ENCODE assay signal across 14 mouse cellular contexts in genomic region chr6:108252565-108253360, GRCm38 (mm10). TPM values are rescaled to one million over a fixed set of nuclear protein-coding genes. Genes with fewer than 3 reads are reported as not detected.
A peak's percentile ranks its signal among the peaks of the same experiment; 100 is the strongest.
DNase-seq lines count a peak whose midpoint lies in the region; TF ChIP-seq lines count a peak whose summit lies in the region.
"Had no signal": no experiment of that assay in that cellular context is flagged by ENCODE, and none has a peak within 500 bp of the region (broad histone marks: within the 10 kb centered on the region; RNA-seq: fewer than 3 reads in every experiment).

No protein-coding gene starts in this region.

- no peak for TF ChIP-seq CTCF in layer of hippocampus, adult 2 months (conservative IDR thresholded peaks at IDR 0.05)

- peak overlapping the region; percentile 28; the same call in 1 of the 2 replicates for H3K27ac ChIP-seq in layer of hippocampus, adult 2 months
- H3K27ac ChIP-seq: embryonic facial prominence, embryonic 15.5 days; liver, embryonic 15.5 days; neural tube, embryonic 15.5 days had no signal

- no peak for DNase-seq in layer of hippocampus, adult 2 months (ENCODE audit: low spot score in 2 of 2)
- DNase-seq in layer of hippocampus, postnatal 25 days (ENCODE audit: extremely low spot score in 1 of 2, low spot score in 1 of 2), result no peak
- peak; percentile 27 for DNase-seq in heart, postnatal 4 days
- peak; percentile 88 for DNase-seq in kidney, adult 9 months
- DNase-seq in lung, postnatal 10 days, result peak; percentile 49
- no peak for DNase-seq in liver
- DNase-seq in ovary, postnatal 14 days (ENCODE audit: low spot score), result no peak
- DNase-seq: adrenal gland, postnatal 36 days; cerebellum, adult 11 months; left cerebral cortex, postnatal 4 days; thymus, adult 18-20 months had no signal

- no peak overlapping the region for H3K4me3 ChIP-seq in layer of hippocampus, adult 2 months
- H3K4me3 ChIP-seq: embryonic facial prominence, embryonic 15.5 days; liver, embryonic 15.5 days; neural tube, embryonic 15.5 days had no signal

RNA-seq across cellular contexts. Expression of gene Itpr1, which starts 39.9 kb away (rescaled TPM):
- 100 to 1,000 TPM; 317 to 337 TPM for total RNA-seq in layer of hippocampus, adult 2 months (2021)
- 100 to 1,000 TPM; 258 to 259 TPM for total RNA-seq in layer of hippocampus, postnatal 25 days (2021)
- 10 to 100 TPM; 71.8 to 73.6 TPM for total RNA-seq in heart, postnatal 4 days (2021)

Comparison
In these comparisons a context has a peak if more than half of its experiments do, and no peak if none do; other contexts are left out.
1. DNase-seq: peak in heart, postnatal 4 days (single experiment), kidney, adult 9 months (single experiment) and lung, postnatal 10 days (single experiment); none in layer of hippocampus, adult 2 months (0 of 2), layer of hippocampus, postnatal 25 days (0 of 2), liver (single experiment) and ovary, postnatal 14 days (single experiment).